Mouse (Mus musculus): Measurements from ENCODE around the gene Mrpl42. TPM values are rescaled to one million over a fixed set of nuclear protein-coding genes. Genes with fewer than 3 reads are reported as not detected.
"Not testable (repeated sequence)": the region's sequence is repeated elsewhere in the genome, so short reads cannot be mapped to it uniquely, and the experiment has no call there.

The Mrpl42 gene
- polyA plus RNA-seq (2016; fragmentation: Nextera tagmentation; extraction: Ambion mirVana) = 281 TPM in 2 replicates

DNA sequence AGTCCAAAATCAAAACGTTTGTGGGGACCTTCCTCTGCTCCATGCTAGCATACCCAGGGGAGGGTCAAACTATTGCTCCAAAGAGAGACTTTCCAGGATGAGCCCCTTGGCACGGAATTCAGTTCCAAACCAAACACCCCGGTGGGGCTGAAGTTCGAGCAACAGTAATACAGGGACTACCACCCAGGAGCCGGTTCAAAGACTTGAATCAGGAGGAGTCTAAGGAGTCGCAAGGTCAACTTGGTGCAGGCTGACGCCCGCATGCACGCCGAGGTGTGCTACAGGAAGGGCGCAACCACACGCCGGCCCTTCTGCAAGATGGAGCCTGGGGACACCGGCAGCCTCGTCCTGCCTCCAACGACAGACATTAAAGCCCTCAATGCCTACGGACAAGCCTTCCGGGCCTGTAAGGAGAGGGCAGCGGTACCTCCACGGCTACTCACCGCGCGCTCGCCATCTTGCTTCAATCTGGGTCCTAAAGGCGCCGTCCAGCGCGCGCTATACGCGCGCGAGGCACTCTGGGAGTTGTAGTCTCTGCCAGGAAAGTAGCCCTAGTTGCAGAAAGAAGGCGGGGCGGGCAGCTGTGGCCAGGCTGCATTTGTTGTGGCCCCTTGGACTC lies at the start of gene Mrpl42:
Mrpl42 (minus strand) TSS at position 478 of the 619 bp plus-strand sequence.
- peak within 1 kb of the TSS; percentile 84 for H3K27ac ChIP-seq (replicated peaks)
- H3K4me3 ChIP-seq = peak within 1 kb of the TSS; percentile 77
- H3K9me3 ChIP-seq = no peaks in the 10 kb centered on the region
- ATAC-seq (ENCODE audit: low FRiP score, low read depth) = peak; percentile 95
- H3K4me1 ChIP-seq = peaks cover 6% of the 10 kb centered on the region
- H3K36me3 ChIP-seq = peaks cover 12% of the 10 kb centered on the region
- under 1% methylated on average over 35 of the region's 35 CpGs for WGBS
- H3K27me3 ChIP-seq = no peaks in the 10 kb centered on the region
- peak within 1 kb of the TSS; percentile 56 for H3K4me2 ChIP-seq (replicated peaks)
- H3K9ac ChIP-seq (replicated peaks) = peak within 1 kb of the TSS; percentile 71

DNA sequence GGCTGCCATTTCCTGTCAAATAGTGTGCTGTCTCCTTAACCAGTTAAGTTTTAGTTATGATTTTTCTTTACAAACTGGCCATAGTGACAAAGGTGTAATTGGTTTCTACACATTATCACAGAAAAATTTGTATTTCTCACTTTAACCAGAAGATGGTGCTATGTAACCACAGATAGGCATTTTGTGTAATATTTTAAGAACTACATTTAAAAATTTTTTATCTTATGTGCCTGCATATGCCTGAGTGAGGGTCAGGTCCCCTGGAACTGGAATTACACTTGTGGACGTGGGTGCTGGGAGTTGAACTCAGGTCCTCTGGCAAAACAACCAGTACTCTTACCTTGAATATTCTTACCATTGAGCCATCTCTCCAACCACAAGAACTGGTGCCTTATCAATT lies 48.8 kb upstream of the Mrpl42 start:
- H3K27ac ChIP-seq (replicated peaks) = no peak overlapping the region
- H3K4me1 ChIP-seq = peaks cover 3% of the 10 kb centered on the region; the same call in 1 of the 2 replicates
- no peaks in the 10 kb centered on the region for H3K27me3 ChIP-seq
- no peak overlapping the region for H3K4me3 ChIP-seq
- WGBS = 63% methylated on average over 1 of the region's 1 CpGs
- H3K9me3 ChIP-seq = no peaks in the 10 kb centered on the region
- no peak overlapping the region for H3K4me2 ChIP-seq (replicated peaks)
- no peak for ATAC-seq (ENCODE audit: low FRiP score, low read depth)
- H3K9ac ChIP-seq (replicated peaks) = no peak overlapping the region
- peaks cover 41% of the 10 kb centered on the region for H3K36me3 ChIP-seq

DNA sequence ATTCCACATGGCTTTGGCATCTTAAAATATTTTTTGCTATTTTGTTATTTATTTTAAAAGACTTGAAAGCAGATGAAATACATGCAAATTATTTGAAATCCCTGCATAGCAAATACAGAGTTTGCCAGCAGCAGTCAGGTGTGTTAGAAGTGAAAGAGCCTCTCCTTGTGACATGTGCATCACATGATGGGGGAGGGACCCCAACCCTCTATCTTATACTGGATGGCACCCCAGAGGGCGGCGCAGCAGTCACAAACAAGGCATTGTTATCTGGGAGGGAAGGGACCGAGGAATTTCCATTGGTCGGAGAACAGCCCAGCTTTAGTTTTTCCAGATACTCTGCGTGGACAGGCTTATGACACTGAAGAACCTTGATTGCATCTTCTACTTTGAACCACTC lies 47.3 kb upstream of the Mrpl42 start:
- not testable (repeated sequence) for H3K4me2 ChIP-seq (replicated peaks); H3K9me3 ChIP-seq; H3K27me3 ChIP-seq; H3K4me1 ChIP-seq; H3K9ac ChIP-seq (replicated peaks); H3K27ac ChIP-seq (replicated peaks); ATAC-seq (ENCODE audit: low FRiP score, low read depth); H3K4me3 ChIP-seq
- 68% methylated on average over 5 of the region's 5 CpGs for WGBS
- peaks cover 49% of the 10 kb centered on the region for H3K36me3 ChIP-seq

DNA sequence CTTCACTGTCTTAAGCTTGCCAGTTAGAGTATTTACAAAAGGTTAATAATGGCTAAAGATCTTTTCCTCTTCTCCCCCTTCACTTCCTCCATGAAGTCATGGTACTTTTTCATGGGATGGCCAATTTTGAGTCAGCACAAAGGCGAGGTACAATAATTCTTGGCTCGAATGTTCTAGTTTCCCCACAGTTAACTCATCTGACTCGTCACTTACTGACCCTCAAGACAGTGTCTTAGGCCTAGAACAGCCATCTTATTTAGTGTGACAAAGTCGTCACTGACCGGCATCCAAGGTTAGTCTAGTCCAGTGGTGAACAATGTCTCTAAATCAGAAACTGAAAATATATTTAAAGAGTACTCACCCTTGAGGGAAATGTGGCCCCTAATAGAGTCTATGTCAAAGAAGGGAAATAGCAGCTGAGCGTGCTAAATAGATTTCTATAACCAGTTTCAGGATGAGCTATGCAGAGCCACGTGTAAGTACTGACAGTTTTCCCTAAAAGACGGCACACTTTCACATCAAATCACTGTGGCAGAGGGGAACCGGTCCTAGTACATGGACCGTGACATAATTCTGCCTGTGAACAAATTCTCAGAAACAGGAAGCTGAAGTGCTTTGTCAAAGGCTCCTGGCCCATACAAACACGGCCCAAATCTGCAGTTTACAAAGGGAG lies 46.5 kb upstream of the Mrpl42 start:
- no peak for ATAC-seq (ENCODE audit: low FRiP score, low read depth)
- no peaks in the 10 kb centered on the region for H3K4me1 ChIP-seq

DNA sequence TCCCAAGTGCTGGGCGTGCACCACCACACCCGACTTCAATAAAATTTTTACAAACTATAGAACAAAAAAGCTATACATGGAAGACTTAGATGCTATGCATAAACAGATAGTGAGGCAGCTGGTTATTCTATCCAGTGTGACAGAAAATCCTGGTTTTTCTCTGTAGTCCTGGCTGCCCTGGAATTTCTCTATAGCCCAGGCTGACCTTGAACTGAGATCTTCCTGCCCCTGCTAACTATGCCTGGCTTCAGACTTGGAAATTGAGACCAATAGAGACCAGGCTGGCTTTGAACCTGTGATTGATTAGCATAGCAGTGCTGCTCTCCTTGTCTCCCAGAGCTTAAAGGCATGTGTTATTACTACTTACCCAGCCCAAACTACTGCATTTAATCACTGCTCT lies 44.4 kb upstream of the Mrpl42 start:
- WGBS = 93% methylated on average over 2 of the region's 2 CpGs
- no peak overlapping the region for H3K27ac ChIP-seq (replicated peaks)
- H3K27me3 ChIP-seq = no peaks in the 10 kb centered on the region
- H3K4me2 ChIP-seq (replicated peaks) = no peak overlapping the region
- no peak overlapping the region for H3K4me3 ChIP-seq
- no peak overlapping the region for H3K9ac ChIP-seq (replicated peaks)
- H3K4me1 ChIP-seq = no peaks in the 10 kb centered on the region
- no peak for ATAC-seq (ENCODE audit: low FRiP score, low read depth)
- no peaks in the 10 kb centered on the region for H3K9me3 ChIP-seq
- peaks cover 55% of the 10 kb centered on the region for H3K36me3 ChIP-seq

More for the DNA sequence above, 46.5 kb upstream of the Mrpl42 start:
- 85% methylated on average over 11 of the region's 11 CpGs for WGBS
- H3K36me3 ChIP-seq = peaks cover 52% of the 10 kb centered on the region
- H3K4me2 ChIP-seq (replicated peaks) = no peak overlapping the region
- H3K9me3 ChIP-seq = no peaks in the 10 kb centered on the region
- no peaks in the 10 kb centered on the region for H3K27me3 ChIP-seq
- no peak overlapping the region for H3K4me3 ChIP-seq
- H3K27ac ChIP-seq (replicated peaks) = no peak overlapping the region
- H3K9ac ChIP-seq (replicated peaks) = no peak overlapping the region

DNA sequence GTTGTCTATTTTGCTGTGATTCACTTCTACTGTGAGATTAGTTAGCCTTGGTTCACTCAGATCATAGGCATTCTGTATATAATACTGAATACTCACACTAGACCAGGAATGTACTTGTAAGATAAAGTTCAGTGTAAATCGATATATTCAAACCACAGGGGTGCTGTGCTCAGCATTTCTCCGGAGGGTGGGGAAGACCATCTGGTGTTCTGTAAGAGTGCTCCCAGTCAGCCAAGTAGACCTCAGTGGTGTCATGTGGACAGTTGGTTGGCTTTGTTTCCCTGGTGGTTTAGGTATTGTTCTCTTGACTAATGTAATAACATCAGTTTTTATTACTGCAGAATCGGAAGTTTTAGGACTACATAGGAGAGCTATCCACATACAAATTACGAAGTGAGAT lies 43.3 kb upstream of the Mrpl42 start:
- Histone ChIP-seq H3K9ac (replicated peaks) (no peak overlapping the region), H3K4me3 (no peak overlapping the region), H3K27ac (replicated peaks) (no peak overlapping the region), H3K27me3 (no peaks in the 10 kb centered on the region), H3K36me3 (peaks cover 53% of the 10 kb centered on the region), H3K4me1 (no peaks in the 10 kb centered on the region), H3K9me3 (no peaks in the 10 kb centered on the region), H3K4me2 (replicated peaks) (no peak overlapping the region)
- no peak for ATAC-seq (ENCODE audit: low FRiP score, low read depth)
- 78% methylated on average over 4 of the region's 4 CpGs for WGBS

DNA sequence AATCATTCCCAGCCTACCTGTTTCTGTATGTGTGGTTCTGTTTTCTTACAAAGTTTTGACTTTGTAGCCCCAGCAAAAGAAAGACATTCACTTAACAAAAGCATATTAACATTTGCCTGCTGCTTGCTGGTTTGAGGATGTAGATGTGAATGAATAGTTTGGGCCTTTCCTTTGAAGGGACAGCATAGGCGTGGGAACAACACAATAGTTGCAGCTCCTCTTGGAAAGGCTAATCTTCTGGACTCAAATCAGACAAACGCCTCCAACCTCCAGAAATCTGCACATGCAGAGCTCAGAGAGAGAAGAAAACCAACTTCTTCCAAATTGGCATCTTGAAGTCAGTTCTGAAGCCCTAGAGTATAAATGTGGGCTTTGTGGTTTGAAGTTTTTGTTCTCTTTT lies 42.9 kb upstream of the Mrpl42 start:
- no peaks in the 10 kb centered on the region for H3K4me1 ChIP-seq
- H3K27ac ChIP-seq (replicated peaks) = no peak overlapping the region
- ATAC-seq (ENCODE audit: low FRiP score, low read depth) = no peak
- H3K4me3 ChIP-seq = no peak overlapping the region
- H3K36me3 ChIP-seq = peaks cover 49% of the 10 kb centered on the region
- H3K27me3 ChIP-seq = no peaks in the 10 kb centered on the region
- 59% methylated on average over 2 of the region's 2 CpGs for WGBS
- no peaks in the 10 kb centered on the region for H3K9me3 ChIP-seq
- H3K9ac ChIP-seq (replicated peaks) = no peak overlapping the region
- no peak overlapping the region for H3K4me2 ChIP-seq (replicated peaks)

DNA sequence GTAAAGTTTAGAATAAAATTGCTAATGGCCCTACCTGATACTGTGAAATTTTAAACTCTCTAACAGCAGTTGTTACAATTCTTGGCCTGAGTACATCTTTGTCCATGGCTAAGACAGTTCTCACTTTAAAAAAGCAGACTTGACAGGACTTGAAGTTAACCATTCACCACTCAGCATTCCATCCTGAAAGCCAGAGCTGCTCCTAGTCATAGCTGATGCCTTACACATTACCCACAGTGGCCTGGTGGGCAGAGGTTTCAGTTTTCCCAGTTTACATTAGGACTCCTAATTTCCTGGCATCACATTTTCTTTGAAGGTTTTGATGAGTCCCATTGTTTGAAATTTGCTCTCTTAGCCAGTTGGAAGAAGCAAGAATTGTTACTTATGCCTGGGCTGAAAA lies 42.3 kb upstream of the Mrpl42 start:
- no peaks in the 10 kb centered on the region for H3K4me1 ChIP-seq
- no peak overlapping the region for H3K4me3 ChIP-seq
- ATAC-seq (ENCODE audit: low FRiP score, low read depth) = no peak
- H3K9me3 ChIP-seq = no peaks in the 10 kb centered on the region
- no peak overlapping the region for H3K27ac ChIP-seq (replicated peaks)
- peaks cover 42% of the 10 kb centered on the region for H3K36me3 ChIP-seq
- no peak overlapping the region for H3K9ac ChIP-seq (replicated peaks)
- H3K4me2 ChIP-seq (replicated peaks) = no peak overlapping the region
- no peaks in the 10 kb centered on the region for H3K27me3 ChIP-seq

DNA sequence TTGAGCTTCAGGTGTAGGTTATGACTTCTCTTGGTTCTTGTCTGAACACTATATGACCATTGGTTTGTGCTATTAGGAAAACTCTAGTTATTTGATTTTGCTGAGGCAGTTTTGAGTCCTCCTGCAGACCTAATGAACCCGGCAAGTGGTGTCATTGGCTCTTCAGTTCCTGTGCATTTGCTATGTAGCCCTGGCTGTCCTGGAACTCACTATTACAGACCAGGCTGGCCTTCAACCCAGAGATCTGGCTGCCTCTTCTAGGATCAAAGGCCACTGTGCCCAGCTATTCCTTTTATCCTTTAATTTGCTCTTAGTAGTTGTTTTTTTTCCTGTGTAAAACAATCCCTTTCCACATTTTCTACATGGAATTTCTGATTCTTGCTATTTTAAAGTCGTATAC lies 41.6 kb upstream of the Mrpl42 start:
- Histone ChIP-seq H3K4me1 (no peaks in the 10 kb centered on the region), H3K27ac (replicated peaks) (no peak overlapping the region), H3K4me3 (no peak overlapping the region), H3K9ac (replicated peaks) (no peak overlapping the region), H3K36me3 (peaks cover 39% of the 10 kb centered on the region), H3K27me3 (no peaks in the 10 kb centered on the region), H3K9me3 (no peaks in the 10 kb centered on the region), H3K4me2 (replicated peaks) (no peak overlapping the region)
- no peak for ATAC-seq (ENCODE audit: low FRiP score, low read depth)
- 88% methylated on average over 2 of the region's 2 CpGs for WGBS

DNA sequence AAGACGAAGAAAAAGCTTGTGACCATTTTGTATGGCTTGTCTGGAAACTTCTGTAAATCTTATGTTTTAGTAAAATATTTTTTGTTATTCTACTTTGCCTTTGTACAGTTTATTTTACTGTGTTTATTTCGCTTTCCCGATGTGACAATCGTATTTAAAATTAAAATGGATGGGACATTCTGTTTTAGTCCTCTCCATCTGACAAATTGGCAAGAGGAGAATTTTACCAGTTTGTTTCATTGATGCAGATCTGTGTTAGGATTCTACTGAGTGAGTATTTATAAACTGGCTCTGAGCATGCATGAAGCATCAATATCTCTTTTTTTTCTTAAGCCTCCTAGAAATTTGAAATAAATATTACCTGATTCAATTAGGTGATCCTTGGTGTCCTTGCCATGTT lies 41.2 kb upstream of the Mrpl42 start:
- Histone ChIP-seq H3K9me3 (no peaks in the 10 kb centered on the region), H3K4me3 (no peak overlapping the region), H3K9ac (replicated peaks) (no peak overlapping the region), H3K36me3 (peaks cover 34% of the 10 kb centered on the region), H3K27me3 (no peaks in the 10 kb centered on the region), H3K27ac (replicated peaks) (no peak overlapping the region), H3K4me1 (no peaks in the 10 kb centered on the region), H3K4me2 (replicated peaks) (no peak overlapping the region)
- ATAC-seq (ENCODE audit: low FRiP score, low read depth) = no peak
- WGBS = 96% methylated on average over 4 of the region's 4 CpGs

DNA sequence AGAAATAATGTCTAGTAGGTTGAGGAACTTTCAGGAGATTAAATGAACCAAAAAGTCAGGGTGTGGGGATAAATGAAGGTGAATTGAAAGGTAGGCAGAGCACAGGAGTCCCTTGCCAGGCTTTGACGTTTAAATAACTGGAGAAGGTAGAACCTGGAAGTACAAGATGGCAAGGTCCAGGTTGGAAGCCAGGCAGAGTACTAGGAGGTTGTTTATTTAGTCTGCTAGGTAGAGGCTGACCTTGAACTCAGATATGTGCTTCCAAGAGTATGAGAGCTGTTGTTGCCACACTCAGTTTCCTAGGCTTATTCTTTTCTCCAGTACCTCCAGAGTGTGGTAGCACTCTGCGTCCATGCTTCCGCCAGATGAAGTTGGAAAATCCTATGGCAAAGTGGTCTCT lies 38.1 kb upstream of the Mrpl42 start:
- H3K4me3 ChIP-seq = no peak overlapping the region
- no peak overlapping the region for H3K9ac ChIP-seq (replicated peaks)
- ATAC-seq (ENCODE audit: low FRiP score, low read depth) = no peak
- no peaks in the 10 kb centered on the region for H3K27me3 ChIP-seq
- H3K9me3 ChIP-seq = no peaks in the 10 kb centered on the region
- H3K27ac ChIP-seq (replicated peaks) = no peak overlapping the region
- no peak overlapping the region for H3K4me2 ChIP-seq (replicated peaks)
- H3K36me3 ChIP-seq = peaks cover 13% of the 10 kb centered on the region; the same call in 1 of the 2 replicates
- WGBS = 94% methylated on average over 3 of the region's 3 CpGs
- H3K4me1 ChIP-seq = no peaks in the 10 kb centered on the region

DNA sequence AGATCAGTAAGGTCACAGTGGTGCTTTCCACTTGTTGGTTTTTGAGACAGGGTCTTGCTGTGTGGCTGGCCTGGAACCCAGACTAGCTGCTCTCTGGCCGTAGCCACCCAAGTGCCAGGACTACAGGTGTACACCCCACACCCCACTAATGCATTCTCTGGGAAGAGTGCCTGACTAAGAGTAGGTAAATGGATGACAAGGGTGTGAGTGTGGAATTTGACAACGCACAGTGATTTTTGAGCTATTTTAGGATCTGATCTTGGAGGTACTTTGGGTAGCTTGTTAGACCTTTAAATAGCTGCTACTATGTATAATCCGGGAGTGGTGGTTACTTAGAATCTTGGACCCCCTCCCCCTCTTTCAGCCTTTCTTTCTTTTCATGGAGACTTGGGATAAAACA lies 37.5 kb upstream of the Mrpl42 start:
- peaks cover 8% of the 10 kb centered on the region; the same call in 1 of the 2 replicates for H3K36me3 ChIP-seq
- no peak overlapping the region for H3K27ac ChIP-seq (replicated peaks)
- 89% methylated on average over 3 of the region's 3 CpGs for WGBS
- H3K4me3 ChIP-seq = no peak overlapping the region
- no peak for ATAC-seq (ENCODE audit: low FRiP score, low read depth)
- H3K4me1 ChIP-seq = no peaks in the 10 kb centered on the region
- H3K27me3 ChIP-seq = no peaks in the 10 kb centered on the region
- H3K4me2 ChIP-seq (replicated peaks) = no peak overlapping the region
- no peaks in the 10 kb centered on the region for H3K9me3 ChIP-seq
- no peak overlapping the region for H3K9ac ChIP-seq (replicated peaks)

DNA sequence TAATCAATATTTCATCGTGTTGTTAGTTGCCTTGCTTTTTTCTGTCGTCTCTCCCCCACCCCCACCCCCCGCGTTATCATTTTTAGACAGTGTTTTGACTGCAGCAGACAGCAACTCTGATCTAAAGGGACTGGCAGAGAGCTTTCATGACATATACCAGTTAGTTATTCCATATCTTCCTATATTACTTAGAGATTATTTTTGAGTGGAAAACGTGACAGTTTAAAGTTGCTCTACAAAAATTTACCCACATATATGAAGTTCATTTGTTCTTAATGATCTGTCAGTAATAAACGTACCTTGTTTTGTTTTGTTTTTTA lies 34.4 kb upstream of the Mrpl42 start:
- Histone ChIP-seq H3K4me1 (0 out of 2 replicates have a peak, but pooled peaks cover 2% of the 10 kb centered on the region), H3K9me3 (no peaks in the 10 kb centered on the region), H3K4me2 (replicated peaks) (no peak overlapping the region), H3K27me3 (no peaks in the 10 kb centered on the region), H3K27ac (replicated peaks) (no peak overlapping the region), H3K36me3 (no peaks in the 10 kb centered on the region), H3K9ac (replicated peaks) (no peak overlapping the region), H3K4me3 (no peak overlapping the region)
- WGBS = 88% methylated on average over 6 of the region's 6 CpGs
- ATAC-seq (ENCODE audit: low FRiP score, low read depth) = no peak
